Mouse (Mus musculus) megakaryocyte, embryonic 14.5 days (primary cell): ENCODE results near the gene Ntm.

Experiments used
- FLI1 ChIP-seq: IDR thresholded peaks from 2 replicates; pipeline ENCODE4 v1.6.1; 2012; ENCODE audit warnings: low read length, inconsistent platforms, mixed read lengths
- GATA1 ChIP-seq: IDR thresholded peaks from 3 replicates; pipeline ENCODE4 v1.6.1; 2012; ENCODE audit warnings: mixed read lengths, low read length, inconsistent platforms, borderline replicate concordance

GRCm38 (mm10) chr9:29576051-29576533 lies 386.8 kb downstream of the Ntm start:
- no peak for TF ChIP-seq GATA1
- no peak for TF ChIP-seq FLI1
